Mouse (Mus musculus) hematopoietic stem cell, adult 5-6 weeks (primary cell): ENCODE measurements around the gene Tcf20. TPM values are rescaled to one million over a fixed set of nuclear protein-coding genes. Genes with fewer than 3 reads are reported as not detected.
A peak's percentile ranks its signal among the peaks of the same experiment; 100 is the strongest.
"Not testable (repeated sequence)": the region's sequence is repeated elsewhere in the genome, so short reads cannot be mapped to it uniquely, and the experiment has no call there.

Source experiments
- ATAC-seq, 2 experiments: fragments of 125-278 bp in 1 of 2; replicated peaks in 1 of 2; 2 replicates each; pipeline ENCODE4 v1.8.0; 2016 to 2017; ENCODE audit warnings: inconsistent platforms in 2 of 2, mild to moderate bottlenecking in 2 of 2, moderate number of reproducible peaks in 2 of 2, low read depth in 1 of 2, moderate TSS enrichment in 1 of 2; ENCODE audit not compliant: low FRiP score in 2 of 2, poor library complexity in 2 of 2, severe bottlenecking in 2 of 2, insufficient read depth in 1 of 2, low TSS enrichment in 1 of 2
- total RNA-seq: library from RNA; stranded (forward); fragments of 172-1452, 232-1000 nt; gene quantifications from 2 replicates; pipeline ENCODE4 v1.2.3, GENCODE M21; 2017

Tcf20 gene
- total RNA-seq, 1 experiment from 2014 or later = 129 TPM

DNA sequence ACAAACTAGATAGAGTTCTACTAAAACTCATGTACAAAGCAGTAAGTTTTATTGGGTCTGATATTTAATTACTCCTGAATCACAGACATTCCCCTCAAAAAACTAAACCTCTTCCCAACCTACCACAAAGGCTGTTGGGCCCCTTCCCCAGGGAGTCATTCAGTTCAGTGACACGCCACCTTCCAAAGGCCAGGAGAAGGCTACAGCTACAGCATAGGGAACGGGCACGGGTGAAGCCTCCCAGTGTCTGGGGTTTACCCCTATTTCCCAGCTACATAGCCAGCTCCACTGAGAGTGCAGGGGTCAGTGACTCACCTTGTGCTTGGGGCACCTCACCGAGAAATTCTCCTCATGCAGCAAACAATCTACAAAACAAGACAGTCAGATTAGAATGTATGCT is 172.4 kb downstream of the Tcf20 start:
- ATAC-seq = no peak

DNA sequence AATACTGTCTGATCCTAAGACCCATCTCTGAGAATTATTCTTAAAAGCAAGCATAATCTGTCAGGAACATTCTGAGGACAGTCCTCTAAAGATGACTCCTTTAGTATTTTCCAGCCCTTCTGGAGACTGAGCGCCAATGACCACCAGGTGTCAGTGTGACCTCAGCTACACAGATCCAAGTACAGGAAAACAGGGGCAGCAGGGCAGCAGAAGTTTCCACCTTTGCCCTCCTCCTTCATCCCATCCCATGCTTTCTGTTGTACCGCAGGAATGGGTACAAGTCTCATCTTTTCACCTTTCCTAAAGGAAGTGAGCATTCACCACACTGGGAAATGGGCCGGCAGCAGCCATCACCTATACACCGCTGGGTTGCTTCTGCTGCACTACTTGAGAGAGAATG is 172.9 kb downstream of the Tcf20 start:
- ATAC-seq = 0 out of 4 replicates have a peak, but pooled peaks have one; percentile 46 to 64

DNA sequence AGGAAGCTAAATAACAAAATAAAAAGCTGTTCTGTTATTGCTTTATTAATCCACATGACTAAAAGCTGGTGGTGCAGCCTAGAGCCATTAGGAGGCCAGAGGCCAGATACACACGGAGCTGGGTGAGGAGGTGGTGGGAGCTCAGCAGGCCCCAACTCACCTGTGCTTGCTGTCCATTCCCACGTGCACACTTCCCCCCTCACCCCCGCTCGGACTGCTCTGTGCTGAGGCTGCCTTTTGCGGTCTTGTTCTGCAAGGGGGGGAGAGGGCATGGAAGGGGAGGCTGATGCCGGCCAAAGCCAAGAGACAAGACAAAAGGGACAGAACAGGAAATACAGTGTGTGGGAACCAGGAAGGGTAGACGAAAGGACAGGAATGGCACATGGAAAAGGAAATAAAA is 173.4 kb downstream of the Tcf20 start:
- ATAC-seq = no peak

DNA sequence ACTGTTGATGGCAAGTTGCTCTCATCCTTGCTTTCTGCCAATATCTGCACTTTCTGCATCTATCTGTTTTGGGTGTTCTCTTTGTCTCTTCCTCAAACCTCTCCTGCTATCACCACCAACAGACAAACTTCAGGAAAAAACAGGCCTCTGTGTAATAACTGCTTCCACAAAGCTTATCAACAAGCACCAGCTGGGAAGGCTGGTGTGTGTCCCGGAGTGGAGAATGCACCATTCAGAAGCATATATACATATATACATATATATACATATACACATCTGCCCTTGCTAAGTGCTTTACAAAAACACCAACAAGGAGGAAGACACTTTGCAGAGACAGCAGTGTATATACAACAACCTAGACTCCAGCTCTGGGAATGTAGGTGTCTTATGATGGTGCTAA is 177.1 kb downstream of the Tcf20 start:
- no peak for ATAC-seq

DNA sequence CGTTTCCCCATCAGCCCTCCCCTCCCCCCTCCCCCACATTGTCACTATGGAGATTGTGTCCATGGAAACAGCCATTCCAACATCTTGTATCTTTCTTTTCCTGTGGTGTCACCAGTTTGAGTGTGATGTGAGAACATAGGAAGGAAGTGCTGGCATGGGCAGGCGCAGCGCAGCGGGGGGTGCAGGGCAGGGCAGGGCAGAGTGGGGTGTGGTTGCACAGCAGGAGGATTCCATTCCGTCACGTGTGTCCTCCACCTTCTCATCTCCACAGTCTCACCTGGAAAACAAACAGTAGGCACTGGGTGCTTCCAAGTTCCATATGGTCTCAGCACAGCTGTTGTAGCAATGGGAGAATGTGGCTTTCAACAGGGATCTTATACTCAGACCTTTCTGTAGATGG is 178.2 kb downstream of the Tcf20 start:
- peak in 1 of 2 experiments; percentile 36; a peak in 1 of 4 replicates for ATAC-seq

- no peak for ATAC-seq
Measured at GRCm38 (mm10) chr15:82806969-82807763, 180.5 kb downstream of the Tcf20 start.

DNA sequence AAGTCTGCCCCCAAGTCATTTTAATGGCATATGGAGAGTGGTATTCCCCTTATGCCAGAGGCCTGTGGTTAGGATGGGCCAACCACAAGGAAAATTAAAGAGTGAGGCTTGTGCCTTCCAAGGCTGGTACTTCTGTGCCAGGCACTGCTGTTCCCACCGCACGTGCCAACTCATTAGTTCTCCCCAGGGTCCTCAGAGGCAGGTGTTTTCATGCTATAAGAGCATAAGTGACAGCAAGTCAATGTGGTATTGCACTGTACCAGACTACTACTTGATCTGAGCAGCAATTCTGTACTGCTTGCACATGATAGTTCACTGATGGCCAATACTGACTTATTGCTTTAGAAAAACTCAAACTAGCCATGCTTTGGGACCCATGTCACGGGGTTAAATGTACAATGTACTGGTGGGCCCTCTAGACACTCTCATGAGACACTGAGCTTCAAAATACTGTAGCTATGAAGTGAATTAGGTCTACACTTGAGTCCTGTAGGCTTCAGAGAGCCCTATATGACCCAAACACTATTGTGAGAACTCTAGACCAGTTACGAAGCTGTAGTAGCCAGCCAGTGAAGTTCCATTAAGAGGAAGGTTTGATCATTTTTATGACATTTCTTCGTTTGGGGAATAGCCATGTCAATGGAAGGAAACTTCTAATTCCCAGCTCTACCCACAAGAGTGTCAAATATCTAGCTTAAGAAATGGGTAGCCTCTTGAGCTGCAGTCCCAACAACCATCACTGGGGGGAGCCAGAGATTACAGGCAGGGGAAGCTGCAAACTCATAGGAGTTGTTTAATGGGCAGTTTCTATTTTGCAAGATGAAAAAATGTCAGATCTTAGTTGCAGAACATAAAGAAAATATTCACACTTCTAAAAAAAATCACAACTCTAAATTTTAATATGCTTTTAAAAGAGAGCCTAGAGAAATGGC is 182.7 kb downstream of the Tcf20 start:
- ATAC-seq = peak in 1 of 2 experiments; percentile 81; a peak in 3 of 4 replicates

- ATAC-seq = no peak
Measured at GRCm38 (mm10) chr15:82795936-82796440, 191.7 kb downstream of the Tcf20 start.

DNA sequence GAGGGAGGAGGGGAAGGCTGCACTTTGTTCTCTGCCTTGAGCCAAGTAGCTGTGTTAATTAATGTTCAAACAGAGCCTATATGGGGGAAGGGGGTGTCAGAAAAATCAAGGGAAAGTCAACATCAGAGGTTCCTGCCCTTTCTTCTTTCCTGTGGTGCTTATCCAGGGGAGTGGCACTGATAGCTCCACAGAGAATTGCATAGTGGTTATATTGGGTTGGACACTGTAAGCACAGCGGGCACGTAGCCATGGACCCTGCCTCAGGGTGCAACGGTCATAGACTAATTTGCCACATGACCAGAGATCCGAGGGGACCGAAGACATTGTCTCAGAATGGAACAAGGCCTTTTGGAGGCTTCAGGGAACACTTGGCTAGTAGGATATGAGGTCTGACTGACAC is 193.4 kb downstream of the Tcf20 start, which contains the start of gene Cyp2d26:
Gene Cyp2d26 (minus strand): TSS at position 18 of the 400 bp plus-strand sequence.
- ATAC-seq = no peak

DNA sequence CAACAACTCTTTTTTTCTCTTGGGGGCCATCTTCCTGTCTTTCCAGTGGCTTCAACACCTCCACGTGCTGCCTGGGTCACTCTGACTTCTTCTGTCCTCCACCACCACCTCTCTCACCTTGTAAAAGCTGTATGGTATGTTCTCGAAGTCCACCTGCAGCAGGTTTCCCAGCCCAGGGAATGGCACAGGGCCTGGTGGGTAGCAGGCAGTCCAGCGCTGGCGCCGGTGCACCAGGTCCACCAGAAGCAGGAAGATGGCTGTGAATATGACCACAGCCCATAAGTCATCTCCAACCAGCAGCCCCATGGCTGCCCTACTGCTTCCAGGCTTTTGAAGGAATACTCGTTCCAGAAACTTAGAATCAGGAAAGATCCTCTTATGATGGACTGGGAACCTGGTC is 193.8 kb downstream of the Tcf20 start:
- ATAC-seq = no peak

DNA sequence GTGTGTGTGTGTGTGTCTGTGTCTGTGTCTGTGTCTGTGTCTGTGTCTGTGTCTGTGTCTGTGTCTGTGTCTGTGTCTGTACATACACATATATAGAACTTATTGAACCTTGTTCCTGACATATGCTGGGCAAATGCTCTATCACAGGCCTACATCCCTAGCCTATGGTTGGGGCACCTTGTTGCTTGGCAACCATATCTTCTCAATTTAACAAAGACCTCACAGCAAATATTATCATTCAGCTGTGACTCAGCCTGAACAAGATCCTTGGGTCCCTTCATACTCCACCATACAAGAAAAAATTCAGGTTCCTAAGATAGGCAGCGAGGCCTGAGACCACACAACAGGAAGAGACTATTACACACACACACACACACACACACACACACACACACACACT is 194.2 kb downstream of the Tcf20 start:
- ATAC-seq = no peak

GRCm38 (mm10) chr15:82792566-82792965 is 195.1 kb downstream of the Tcf20 start:
- no peak for ATAC-seq

GRCm38 (mm10) chr15:82784581-82784980 is 203.1 kb downstream of the Tcf20 start:
- no peak for ATAC-seq

DNA sequence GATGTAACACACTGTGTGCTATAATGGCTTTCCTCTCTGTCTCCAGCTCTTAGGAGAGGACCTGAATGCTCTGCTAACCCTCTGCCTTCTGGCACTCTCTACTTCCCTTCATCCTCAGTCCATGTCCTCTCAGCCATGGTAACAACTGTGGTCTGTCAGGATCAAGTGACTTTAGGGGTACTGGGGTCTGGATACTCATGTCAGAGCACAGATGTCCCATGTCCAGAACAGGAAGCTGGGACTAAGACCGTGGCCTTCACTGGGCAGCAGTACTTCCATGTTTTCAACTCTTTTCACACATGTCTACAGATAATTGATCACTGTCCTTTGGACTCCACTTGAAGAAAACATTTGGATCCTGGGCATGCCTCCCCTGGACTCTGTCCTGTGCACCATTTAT is 203.9 kb downstream of the Tcf20 start:
- no peak for ATAC-seq

- not testable (repeated sequence) for ATAC-seq
Measured at GRCm38 (mm10) chr15:82777856-82778255, 209.8 kb downstream of the Tcf20 start.

- ATAC-seq = no peak
Measured at GRCm38 (mm10) chr15:82765943-82766342, 221.7 kb downstream of the Tcf20 start.

- ATAC-seq = no peak
Measured at GRCm38 (mm10) chr15:82764881-82765280, 222.8 kb downstream of the Tcf20 start.
